Mouse (Mus musculus): ENCODE measurements around the gene Tcp11x2. TPM values are rescaled to one million over a fixed set of nuclear protein-coding genes. Genes with fewer than 3 reads are reported as not detected.

Gene Tcp11x2
- polyA plus RNA-seq, 1 experiment from 2014 or later, result not detected

GRCm38 (mm10) chrX:135627605-135628004 is 66.0 kb downstream of the Tcp11x2 start, which contains the start of gene Prame:
Prame (minus strand) TSS chrX:135627705.
- Histone ChIP-seq H3K9ac (no peak within 1 kb of the TSS), H3K4me2 (replicated peaks) (no peak within 1 kb of the TSS), H3K36me3 (no peaks in the 10 kb centered on the region), H3K4me3 (no peak within 1 kb of the TSS), H3K4me1 (no peaks in the 10 kb centered on the region), H3K27ac (no peak within 1 kb of the TSS), H3K27me3 (no peaks in the 10 kb centered on the region), H3K9me3 (no peaks in the 10 kb centered on the region)
- ATAC-seq (ENCODE audit: insufficient number of reproducible peaks, insufficient read depth, low FRiP score, low TSS enrichment), result no peak
- WGBS, result 87% methylated on average over 11 of the region's 11 CpGs

Other genes with a start within 250 kb of the Tcp11x2 start
- not detected in 2 replicates for gene AV320801, start 199.2 kb downstream of the Tcp11x2 start, polyA plus RNA-seq (2016; fragmentation: Nextera tagmentation; extraction: Ambion mirVana)
- not detected in 2 replicates for gene Nxf7, start 95.0 kb downstream of the Tcp11x2 start, polyA plus RNA-seq (2016; fragmentation: Nextera tagmentation; extraction: Ambion mirVana)
- gene Prame, start 66.1 kb downstream of the Tcp11x2 start, polyA plus RNA-seq (2016; fragmentation: Nextera tagmentation; extraction: Ambion mirVana), result not detected in 2 replicates
- not detected in 2 replicates for gene Tmsb15a, start 31.5 kb upstream of the Tcp11x2 start, polyA plus RNA-seq (2016; fragmentation: Nextera tagmentation; extraction: Ambion mirVana)
- gene Armcx5, start 48.9 kb upstream of the Tcp11x2 start, polyA plus RNA-seq (2016; fragmentation: Nextera tagmentation; extraction: Ambion mirVana), result 14.0 and 14.1 TPM in 2 replicates
- gene Gprasp1, start 48.9 kb upstream of the Tcp11x2 start, polyA plus RNA-seq (2016; fragmentation: Nextera tagmentation; extraction: Ambion mirVana), result 69.9 and 71.6 TPM in 2 replicates
- gene Bhlhb9, start 103.8 kb upstream of the Tcp11x2 start, polyA plus RNA-seq (2016; fragmentation: Nextera tagmentation; extraction: Ambion mirVana), result 74.7 and 74.9 TPM in 2 replicates
- gene Gprasp2, start 145.2 kb upstream of the Tcp11x2 start, polyA plus RNA-seq (2016; fragmentation: Nextera tagmentation; extraction: Ambion mirVana), result 53.5 and 59.0 TPM in 2 replicates

All from embryonic facial prominence, embryonic 12.5 days (tissue).